Mouse (Mus musculus) ES-E14 (cell line): ENCODE data around the gene Rdh12. TPM values are rescaled to one million over a fixed set of nuclear protein-coding genes. Genes with fewer than 3 reads are reported as not detected.

Experiments used
- DNase-seq: peaks from one replicate; pipeline ENCODE4 v3.0.0-alpha.2; 2013; ENCODE audit warnings: low read depth, low spot score
- H3K27ac ChIP-seq: 2 replicates; pipeline ENCODE4 v1.5.1; 2012; ENCODE audit warnings: low read depth, mild to moderate bottlenecking, low read length, moderate library complexity, mixed read lengths; ENCODE audit not compliant: poor library complexity, insufficient read depth, severe bottlenecking
- H3K36me3 ChIP-seq: 2 replicates; pipeline ENCODE4 v1.6.1; 2012; ENCODE audit warnings: mild to moderate bottlenecking, low read length, moderate library complexity, mixed read lengths; ENCODE audit not compliant: control insufficient read depth, poor library complexity, insufficient read depth, severe bottlenecking
- H3K4me1 ChIP-seq, 2 experiments: fragments of 150-350 bp in 1 of 2; sonication (generic) in 1 of 2; 2 replicates each; pipeline ENCODE4 v1.6.1; 2012; ENCODE audit warnings: low read length in 2 of 2, mild to moderate bottlenecking in 1 of 2, mixed read lengths in 1 of 2; ENCODE audit not compliant: control insufficient read depth in 2 of 2, insufficient read depth in 2 of 2, poor library complexity in 1 of 2
- H3K4me3 ChIP-seq, 2 experiments: fragments of 150-350 bp in 1 of 2; sonication (generic) in 1 of 2; 2 replicates each; pipeline ENCODE4 v1.5.1; 2012; ENCODE audit warnings: low read length in 2 of 2, low read depth in 1 of 2, mild to moderate bottlenecking in 1 of 2, mixed read lengths in 1 of 2; ENCODE audit not compliant: insufficient read depth in 1 of 2, poor library complexity in 1 of 2, severe bottlenecking in 1 of 2
- H3K9ac ChIP-seq: 2 replicates; pipeline ENCODE4 v1.6.1; 2012; ENCODE audit warnings: low read depth, mild to moderate bottlenecking, low read length, mixed read lengths; ENCODE audit not compliant: poor library complexity, insufficient read depth, severe bottlenecking
- H3K9me3 ChIP-seq: fragments of 150-350 bp; sonication (generic); 2 replicates; pipeline ENCODE4 v1.6.1; 2012; ENCODE audit warnings: low read depth, mild to moderate bottlenecking, low read length; ENCODE audit not compliant: control insufficient read depth, insufficient read depth
- CHD2 ChIP-seq: IDR thresholded peaks from 2 replicates; pipeline ENCODE4 v1.6.1; 2014; ENCODE audit warnings: mild to moderate bottlenecking, low read depth, low read length, inconsistent platforms
- HCFC1 ChIP-seq: IDR thresholded peaks from 2 replicates; pipeline ENCODE4 v1.6.1; 2012; ENCODE audit warnings: low read length, inconsistent platforms, borderline replicate concordance; ENCODE audit not compliant: insufficient read depth
- MAFK ChIP-seq: IDR thresholded peaks from 2 replicates; pipeline ENCODE4 v1.6.1; 2014; ENCODE audit warnings: mild to moderate bottlenecking, low read depth, low read length, inconsistent platforms; ENCODE audit not compliant: insufficient read depth
- ZC3H11A ChIP-seq: IDR thresholded peaks from 2 replicates; pipeline ENCODE4 v1.6.1; 2012; ENCODE audit warnings: low read depth, mild to moderate bottlenecking, inconsistent platforms, low read length, borderline replicate concordance
- ZNF384 ChIP-seq: IDR thresholded peaks from 2 replicates; pipeline ENCODE4 v1.6.1; 2012; ENCODE audit warnings: low read depth, low read length, inconsistent platforms
- in situ Hi-C, 2 experiments: fragments of 600-800 bp; cut with MboI; formaldehyde crosslinking; loops; one replicate each; pipeline ENCODE4 v1.15.1; 2025; ENCODE audit warnings: low sequenced_read_pairs in 2 of 2, inconsistent platforms in 1 of 2; ENCODE audit not compliant: unreplicated experiment in 2 of 2
- total RNA-seq: library from RNA; depleted of rRNA; stranded (reverse); fragments of 300-350 nt; gene quantifications from 2 replicates; pipeline ENCODE4 v1.2.3, GENCODE M21; 2012; rRNA removed

Rdh12 gene
- total RNA-seq = 1.2 and 1.4 TPM in 2 replicates

- TF ChIP-seq ZNF384 = no peak
- TF ChIP-seq HCFC1 = peak; percentile 90
- no peak for TF ChIP-seq MAFK
- H3K9ac ChIP-seq = no peak within 1 kb of the TSS
- no peaks in the 10 kb centered on the region for H3K9me3 ChIP-seq
- no peaks in the 10 kb centered on the region for H3K36me3 ChIP-seq
- DNase-seq = no peak
- peak within 1 kb of the TSS; percentile 35 to 67; a peak in 3 of 4 replicates for H3K4me3 ChIP-seq
- H3K4me1 ChIP-seq = no peaks in the 10 kb centered on the region
- no peak within 1 kb of the TSS for H3K27ac ChIP-seq
- in situ Hi-C loops = no loop called here
Observed at GRCm38 (mm10) chr12:79208703-79209464, at the start of gene Rdh12. Rdh12 (plus strand) TSS chr12:79208914.

DNA sequence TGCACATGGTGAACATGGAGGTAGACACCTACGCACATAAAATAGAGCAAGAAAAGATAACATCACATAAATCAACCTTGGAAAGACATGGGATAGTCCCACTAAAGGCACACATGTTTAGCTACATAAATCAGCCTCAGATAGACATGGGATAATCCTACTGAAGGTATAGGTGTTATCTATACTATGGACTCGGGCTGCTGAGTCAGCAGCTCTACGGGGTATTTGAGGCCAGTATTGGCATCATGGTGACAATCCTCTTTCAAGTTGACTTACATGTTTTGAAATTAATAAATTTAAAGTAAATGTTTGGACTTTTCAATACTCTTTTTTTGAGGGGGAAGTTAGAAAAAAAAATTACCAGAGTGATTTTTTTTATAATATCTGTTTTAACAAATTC is 45.8 kb upstream of the Rdh12 start:
- Histone ChIP-seq H3K27ac (no peak overlapping the region), H3K36me3 (peaks cover 10% of the 10 kb centered on the region), H3K4me3 (no peak overlapping the region), H3K9me3 (no peaks in the 10 kb centered on the region), H3K9ac (no peak overlapping the region), H3K4me1 (no peaks in the 10 kb centered on the region)
- no peak for DNase-seq
- in situ Hi-C loops = no loop called here
- TF ChIP-seq MAFK = peak; percentile 60; the same call in 1 of the 2 replicates
- TF ChIP-seq CHD2 = no peak

GRCm38 (mm10) chr12:79169173-79169572 is 39.5 kb upstream of the Rdh12 start:
- TF ChIP-seq CHD2 (no peak), HCFC1 (no peak), ZC3H11A (no peak), MAFK (no peak), ZNF384 (no peak)
- no peak overlapping the region for H3K27ac ChIP-seq
- in situ Hi-C loops = no loop called here
- no peak overlapping the region for H3K4me3 ChIP-seq
- no peak overlapping the region for H3K9ac ChIP-seq
- no peaks in the 10 kb centered on the region for H3K36me3 ChIP-seq
- no peaks in the 10 kb centered on the region for H3K9me3 ChIP-seq
- peaks cover 0 to 3% of the 10 kb centered on the region in 2 experiments; a peak in 1 of 4 replicates for H3K4me1 ChIP-seq
- DNase-seq = no peak

GRCm38 (mm10) chr12:79170421-79170820 is 38.3 kb upstream of the Rdh12 start:
- in situ Hi-C loops = no loop called here
- TF ChIP-seq ZC3H11A = no peak
- TF ChIP-seq MAFK = no peak
- TF ChIP-seq CHD2 = no peak
- TF ChIP-seq ZNF384 = no peak
- TF ChIP-seq HCFC1 = no peak
- no peak overlapping the region for H3K27ac ChIP-seq

More at GRCm38 (mm10) chr12:79170421-79170820, 38.3 kb upstream of the Rdh12 start:
- Histone ChIP-seq H3K9me3 (no peaks in the 10 kb centered on the region), H3K4me3 (no peak overlapping the region), H3K36me3 (no peaks in the 10 kb centered on the region), H3K9ac (no peak overlapping the region), H3K4me1 (peaks cover 0 to 3% of the 10 kb centered on the region in 2 experiments; a peak in 1 of 4 replicates)
- DNase-seq = no peak
